Mouse (Mus musculus) spleen, postnatal 36 days (tissue): Measurements from ENCODE around the gene Rbks.

ENCODE experiments used
- DNase-seq, 2 experiments: peaks; one replicate each; pipeline ENCODE4 v3.0.0; 2022; ENCODE audit warnings: low spot score in 2 of 2, mixed read lengths in 1 of 2

Gene Rbks

GRCm38 (mm10) chr5:31583261-31583660, 114.2 kb downstream of the Rbks start:
- DNase-seq: no peak

- DNase-seq: no peak
These were observed 115.5 kb downstream of the Rbks start for GRCm38 (mm10) chr5:31581932-31582331.

GRCm38 (mm10) chr5:31581263-31581662, 116.2 kb downstream of the Rbks start:
- no peak for DNase-seq

DNA sequence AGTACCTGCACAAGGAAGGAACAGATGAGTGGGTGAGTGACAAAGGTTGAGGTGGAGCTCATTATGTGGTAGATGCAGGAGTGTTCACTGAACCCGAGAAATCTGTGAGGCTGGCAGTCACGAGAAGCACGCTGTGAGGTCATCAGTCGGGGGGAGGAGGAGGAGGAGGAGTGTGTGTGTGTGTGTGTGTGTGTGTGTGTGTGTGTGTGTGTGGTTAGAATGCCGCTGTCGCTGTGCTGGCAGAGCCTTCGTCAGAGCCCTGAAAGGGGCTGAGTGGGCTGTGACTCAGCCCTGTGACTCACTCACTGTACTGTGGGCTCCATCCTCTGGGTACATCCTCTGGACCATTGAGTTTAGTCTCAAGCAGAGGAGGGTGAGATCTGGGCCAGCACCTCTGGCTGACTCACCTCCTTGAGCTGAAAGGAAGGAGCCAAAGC, 120.9 kb downstream of the Rbks start:
- no peak for DNase-seq
